Mouse (Mus musculus) cerebellum, adult 2 months (tissue): ENCODE results near the gene Nat14.

ENCODE experiments used
- CTCF ChIP-seq: fragments of 200-500 bp; IDR thresholded peaks from 2 replicates; pipeline ENCODE4 v1.5.1; 2011; ENCODE audit warnings: low read depth, mild to moderate bottlenecking, control low read depth, low read length, moderate library complexity, borderline replicate concordance; ENCODE audit not compliant: insufficient read depth
- POLR2A ChIP-seq: fragments of 200-500 bp; IDR thresholded peaks from 2 replicates; pipeline ENCODE4 v1.6.1; 2011; ENCODE audit warnings: low read length, control low read depth, borderline replicate concordance; ENCODE audit not compliant: insufficient read depth

- TF ChIP-seq CTCF: peak; percentile 94
- TF ChIP-seq POLR2A: peak; percentile 66; the same call in 1 of the 2 replicates
Measured at GRCm38 (mm10) chr7:4943223-4943815, 21.5 kb downstream of the Nat14 start.
